Mouse (Mus musculus): Measurements from ENCODE around the gene Ccr10.

DNA sequence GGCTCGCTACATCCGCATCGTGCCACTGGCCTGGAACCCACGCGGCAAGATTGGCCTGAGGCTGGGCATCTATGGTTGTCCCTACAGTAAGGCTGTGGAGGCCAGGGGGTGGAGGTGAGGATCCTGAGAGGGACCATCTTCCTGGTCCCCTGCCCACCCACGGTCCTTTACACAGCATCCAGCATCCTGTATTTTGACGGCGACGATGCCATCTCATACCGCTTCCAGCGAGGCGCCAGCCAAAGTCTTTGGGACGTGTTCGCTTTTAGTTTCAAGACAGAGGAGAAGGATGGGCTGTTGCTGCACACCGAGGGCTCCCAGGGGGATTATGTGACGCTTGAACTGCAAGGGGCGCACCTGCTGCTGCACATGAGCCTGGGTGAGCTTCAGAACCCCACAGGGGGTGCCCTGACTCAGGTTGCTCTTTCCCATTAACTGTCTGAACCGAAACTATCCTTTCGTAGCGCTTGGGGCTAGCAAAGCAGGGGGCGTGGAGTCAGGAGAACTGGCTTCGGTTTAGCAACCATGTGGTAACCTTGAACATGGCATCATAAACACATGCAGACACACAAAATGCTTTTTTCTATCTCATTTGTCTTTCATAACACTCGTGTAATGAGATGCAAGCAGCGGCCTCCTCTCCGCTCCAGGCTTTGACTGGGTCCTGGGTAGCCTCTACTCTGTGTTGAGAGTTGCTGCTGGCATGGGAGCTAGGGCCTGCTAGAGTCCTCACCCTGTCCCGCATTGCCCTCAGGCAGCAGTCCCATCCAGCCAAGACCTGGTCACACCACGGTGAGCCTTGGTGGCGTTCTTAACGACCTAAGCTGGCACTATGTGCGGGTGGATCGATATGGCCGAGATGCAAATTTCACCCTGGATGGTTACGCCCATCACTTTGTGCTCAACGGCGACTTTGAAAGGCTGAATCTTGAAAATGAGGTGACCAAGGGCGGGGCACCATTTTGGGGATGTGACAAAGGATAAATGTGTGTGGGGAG lies 3.1 kb upstream of the Ccr10 start:
- TF ChIP-seq POLR2A (IDR thresholded peaks at IDR 0.05; ENCODE audit: insufficient read depth, low read length) (no peak), CTCF (IDR thresholded peaks at IDR 0.05; ENCODE audit: low read depth, low read length) (no peak)

All from ES-Bruce4 (cell line).